Mouse (Mus musculus) kidney, adult 11 months (tissue): Measurements from ENCODE around the gene Tln1.

Experiments used
- DNase-seq: peaks from one replicate; pipeline ENCODE4 v3.0.0; 2022

Gene Tln1

GRCm38 (mm10) chr4:43546375-43547047 is 16.0 kb downstream of the Tln1 start:
- peak; percentile 59 for DNase-seq

GRCm38 (mm10) chr4:43542044-43542443 is 20.4 kb downstream of the Tln1 start:
- DNase-seq, result no peak

GRCm38 (mm10) chr4:43536031-43536430 is 26.5 kb downstream of the Tln1 start:
- DNase-seq, result no peak

- DNase-seq, result no peak
These were observed 26.9 kb downstream of the Tln1 start for GRCm38 (mm10) chr4:43535628-43536027.

- peak; percentile 50 for DNase-seq
These were observed 29.2 kb downstream of the Tln1 start for GRCm38 (mm10) chr4:43533270-43533669.

GRCm38 (mm10) chr4:43530581-43530980 is 31.9 kb downstream of the Tln1 start:
- DNase-seq, result peak; percentile 67

- no peak for DNase-seq
These were observed 32.4 kb downstream of the Tln1 start for GRCm38 (mm10) chr4:43530081-43530501.

GRCm38 (mm10) chr4:43528487-43528886 is 34.0 kb downstream of the Tln1 start:
- DNase-seq, result no peak

- no peak for DNase-seq
These were observed 34.6 kb downstream of the Tln1 start for GRCm38 (mm10) chr4:43527880-43528279.

- DNase-seq, result peak; percentile 81
These were observed 42.5 kb downstream of the Tln1 start for GRCm38 (mm10) chr4:43519956-43520355.

- no peak for DNase-seq
These were observed 42.9 kb downstream of the Tln1 start for GRCm38 (mm10) chr4:43519551-43519950.

- no peak for DNase-seq
These were observed 46.5 kb downstream of the Tln1 start for GRCm38 (mm10) chr4:43515764-43516708.

- no peak for DNase-seq
These were observed 48.7 kb downstream of the Tln1 start for GRCm38 (mm10) chr4:43513791-43514190.

GRCm38 (mm10) chr4:43513300-43513699 is 49.2 kb downstream of the Tln1 start:
- no peak for DNase-seq

- no peak for DNase-seq
These were observed 49.8 kb downstream of the Tln1 start for GRCm38 (mm10) chr4:43512653-43513052.

GRCm38 (mm10) chr4:43511675-43512454 is 50.6 kb downstream of the Tln1 start:
- no peak for DNase-seq

- DNase-seq, result no peak
These were observed 53.4 kb downstream of the Tln1 start for GRCm38 (mm10) chr4:43509109-43509508.

GRCm38 (mm10) chr4:43508666-43508997 is 53.9 kb downstream of the Tln1 start:
- peak; percentile 60 for DNase-seq

- DNase-seq, result no peak
These were observed 54.4 kb downstream of the Tln1 start for GRCm38 (mm10) chr4:43507938-43508665.

GRCm38 (mm10) chr4:43506536-43507185 is 55.8 kb downstream of the Tln1 start, which contains the start of gene Car9:
Gene Car9, plus strand, starts transcription at chr4:43506966.
- no peak for DNase-seq

GRCm38 (mm10) chr4:43506074-43506473 is 56.4 kb downstream of the Tln1 start:
- DNase-seq, result no peak

GRCm38 (mm10) chr4:43504269-43504668 is 58.2 kb downstream of the Tln1 start:
- DNase-seq, result no peak
